Mouse (Mus musculus) forebrain, embryonic 16.5 days (tissue): Measurements from ENCODE around the gene Col6a4. TPM values are rescaled to one million over a fixed set of nuclear protein-coding genes. Genes with fewer than 3 reads are reported as not detected.

Source experiments
- ATAC-seq: fragments of 200-750 bp; cut with Nextera tagmentation; 2 replicates; pipeline ENCODE4 v1.8.0; 2017; ENCODE audit warnings: mild to moderate bottlenecking, moderate library complexity
- H3K27ac ChIP-seq: fragments of 300-500 bp; sonication (generic); 2 replicates; pipeline ENCODE4 v1.5.1; 2014; ENCODE audit warnings: low read length, control low read depth
- H3K27me3 ChIP-seq: fragments of 300-500 bp; sonication (generic); replicated peaks from 2 replicates; pipeline ENCODE4 v1.6.1; 2014; ENCODE audit warnings: low read length; ENCODE audit not compliant: control insufficient read depth, insufficient read depth
- H3K36me3 ChIP-seq: fragments of 300-500 bp; sonication (generic); 2 replicates; pipeline ENCODE4 v1.6.1; 2014; ENCODE audit not compliant: control insufficient read depth, insufficient read depth
- H3K4me1 ChIP-seq: fragments of 300-500 bp; sonication (generic); replicated peaks from 2 replicates; pipeline ENCODE4 v1.6.1; 2014; ENCODE audit warnings: low read length; ENCODE audit not compliant: control insufficient read depth, insufficient read depth
- H3K4me2 ChIP-seq: fragments of 300-500 bp; sonication (generic); 2 replicates; pipeline ENCODE4 v1.6.1; 2014; ENCODE audit warnings: mild to moderate bottlenecking, low read length, control low read depth
- H3K4me3 ChIP-seq: fragments of 300-500 bp; sonication (generic); replicated peaks from 2 replicates; pipeline ENCODE4 v1.5.1; 2014; ENCODE audit warnings: mild to moderate bottlenecking, low read length, control low read depth
- H3K9ac ChIP-seq: fragments of 300-500 bp; sonication (generic); replicated peaks from 2 replicates; pipeline ENCODE4 v1.6.1; 2014; ENCODE audit warnings: low read depth, low read length, control low read depth
- H3K9me3 ChIP-seq: fragments of 300-500 bp; sonication (generic); 2 replicates; pipeline ENCODE4 v1.6.1; 2016; ENCODE audit warnings: low read length; ENCODE audit not compliant: control insufficient read depth
- WGBS: fragments of 180-500 bp; shearing (Covaris S2); extraction: QIAGEN DNeasy Blood & Tissue Kit; methylation state at CpG from one replicate; pipeline ENCODE4 v1.1.7; 2014; 5-methylcytosine and 5-hydroxymethylcytosine counted together
- polyA plus RNA-seq: library from polyadenylated mRNA; unstranded; fragments of >200 nt; fragmentation: Nextera tagmentation; extraction: Ambion mirVana; gene quantifications from 2 replicates; pipeline ENCODE4 v1.2.1, GENCODE M21; 2015

Col6a4 gene
- polyA plus RNA-seq, 1 experiment from 2014 or later = 1.1 TPM

DNA sequence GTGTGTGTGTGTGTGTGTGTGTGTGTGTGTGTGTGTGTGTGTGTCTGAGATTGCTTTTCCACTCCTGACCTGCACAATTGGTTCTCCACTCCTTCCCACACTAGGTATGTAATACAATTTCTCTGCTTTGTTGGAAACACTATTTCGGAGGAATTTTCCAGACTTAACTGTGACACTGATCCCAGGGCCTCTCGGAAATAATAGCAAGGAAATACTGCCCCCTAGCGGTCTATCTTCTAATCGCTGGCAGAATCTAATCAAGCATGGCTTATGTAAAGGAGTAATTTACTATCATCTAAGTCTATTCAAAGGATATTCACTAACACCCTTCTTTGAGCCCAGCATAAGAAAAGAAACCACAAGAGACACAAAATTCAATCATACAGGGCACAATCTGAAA, 57.7 kb downstream of the Col6a4 start:
- WGBS = 5% methylated on average over 4 of the region's 4 CpGs
- Histone ChIP-seq H3K27ac (no peak overlapping the region), H3K9ac (no peak overlapping the region), H3K9me3 (no peaks in the 10 kb centered on the region), H3K4me3 (no peak overlapping the region), H3K4me2 (no peak overlapping the region), H3K27me3 (no peaks in the 10 kb centered on the region), H3K36me3 (no peaks in the 10 kb centered on the region), H3K4me1 (no peaks in the 10 kb centered on the region)
- ATAC-seq = peak; percentile 50; the same call in 1 of the 2 replicates

DNA sequence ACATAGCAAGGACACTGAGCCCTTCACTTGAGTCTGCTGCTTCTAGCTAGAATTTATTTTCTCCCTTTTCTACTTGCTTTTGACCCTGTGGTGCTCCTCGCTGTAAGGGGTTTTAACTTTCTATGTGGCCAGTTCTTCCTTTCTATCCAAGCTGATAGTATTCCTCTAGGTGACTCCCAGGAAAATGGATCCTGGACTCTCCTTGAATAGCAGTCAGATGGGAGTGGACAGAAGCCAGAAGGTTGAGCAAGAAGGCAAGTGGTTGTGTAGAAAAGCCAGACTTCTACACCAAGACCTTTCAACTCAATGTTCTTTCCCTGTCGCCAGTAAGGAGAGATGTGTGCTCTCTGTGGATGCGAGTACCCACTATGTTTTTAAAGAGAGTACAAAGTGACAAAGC, 80.9 kb downstream of the Col6a4 start:
- WGBS = 90% methylated on average over 3 of the region's 3 CpGs
- Histone ChIP-seq H3K9me3 (no peaks in the 10 kb centered on the region), H3K27ac (no peak overlapping the region), H3K36me3 (no peaks in the 10 kb centered on the region), H3K4me2 (no peak overlapping the region), H3K9ac (no peak overlapping the region), H3K4me3 (no peak overlapping the region), H3K27me3 (no peaks in the 10 kb centered on the region), H3K4me1 (no peaks in the 10 kb centered on the region)
- ATAC-seq = no peak

DNA sequence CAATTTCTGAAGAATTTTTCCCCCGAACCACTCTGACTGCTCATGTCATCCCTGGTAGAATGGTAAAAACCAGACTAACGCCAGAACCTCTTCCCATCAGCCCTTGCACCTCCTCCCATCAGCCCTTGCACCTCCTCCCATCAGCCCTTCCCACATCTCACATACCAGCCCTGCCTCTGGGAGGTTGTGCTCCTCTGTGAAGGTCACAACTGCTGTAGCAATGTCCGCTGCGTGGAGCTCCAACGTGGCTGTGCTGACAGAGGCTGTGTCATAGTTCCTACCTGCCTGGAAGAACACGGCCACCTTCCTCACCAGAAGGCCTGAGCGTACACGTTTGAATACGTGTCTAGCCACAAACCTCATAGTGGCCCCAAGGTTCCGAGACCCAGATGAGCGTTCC, 83.4 kb downstream of the Col6a4 start:
- no peak overlapping the region for H3K27ac ChIP-seq
- ATAC-seq = no peak
- no peaks in the 10 kb centered on the region for H3K36me3 ChIP-seq
- 92% methylated on average over 11 of the region's 11 CpGs for WGBS
- H3K9me3 ChIP-seq = no peaks in the 10 kb centered on the region
- H3K4me2 ChIP-seq = no peak overlapping the region
- no peaks in the 10 kb centered on the region for H3K27me3 ChIP-seq
- no peaks in the 10 kb centered on the region for H3K4me1 ChIP-seq
- no peak overlapping the region for H3K9ac ChIP-seq
- H3K4me3 ChIP-seq = no peak overlapping the region

DNA sequence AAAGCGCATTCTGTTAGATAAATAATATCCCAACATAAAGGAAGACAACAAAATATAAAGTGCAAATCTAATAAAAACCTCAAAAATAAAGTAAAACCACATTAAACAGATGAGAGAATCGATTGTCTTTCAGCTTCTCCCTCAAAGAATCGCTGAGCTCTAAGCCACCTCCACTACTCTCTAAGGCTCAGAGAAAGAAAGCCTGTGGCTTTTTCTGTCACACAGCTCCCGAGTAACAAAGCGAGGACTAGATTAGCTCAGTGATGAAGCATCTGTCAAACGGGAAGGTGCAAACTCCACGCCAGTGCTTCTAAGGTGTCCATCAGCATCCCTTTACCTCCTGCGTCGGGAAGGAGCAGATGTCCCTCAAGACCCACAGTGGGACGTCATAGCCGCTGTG, 98.6 kb downstream of the Col6a4 start:
- Histone ChIP-seq H3K9ac (no peak overlapping the region), H3K4me2 (no peak overlapping the region)
- ATAC-seq = no peak

DNA sequence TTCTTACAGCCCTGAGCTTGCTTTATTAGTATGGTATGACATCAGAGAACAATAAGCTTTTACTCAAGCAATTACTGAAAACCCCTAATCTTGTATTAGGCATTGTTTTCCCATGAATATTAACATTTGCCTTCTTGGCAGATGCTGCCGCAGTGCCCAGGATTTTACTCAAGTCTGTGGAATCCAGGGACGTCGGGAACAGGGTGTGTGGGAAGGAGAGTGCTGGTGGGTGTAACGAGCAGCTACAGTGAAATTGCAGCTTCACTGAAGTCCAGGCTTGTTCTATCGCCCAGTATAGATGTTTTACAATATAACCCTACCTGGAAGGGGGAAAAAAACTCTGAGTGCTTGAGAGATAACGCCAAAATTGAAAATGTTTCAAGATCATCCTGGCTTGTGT, 104.2 kb downstream of the Col6a4 start:
- H3K4me2 ChIP-seq = no peak overlapping the region
- no peaks in the 10 kb centered on the region for H3K27me3 ChIP-seq
- ATAC-seq = peak; percentile 31; the same call in 1 of the 2 replicates
- no peaks in the 10 kb centered on the region for H3K4me1 ChIP-seq
- H3K27ac ChIP-seq = no peak overlapping the region
- no peaks in the 10 kb centered on the region for H3K36me3 ChIP-seq
- H3K9ac ChIP-seq = no peak overlapping the region
- no peaks in the 10 kb centered on the region for H3K9me3 ChIP-seq
- 60% methylated on average over 6 of the region's 6 CpGs for WGBS
- H3K4me3 ChIP-seq = no peak overlapping the region

More for the DNA sequence above, 98.6 kb downstream of the Col6a4 start:
- Histone ChIP-seq H3K4me3 (no peak overlapping the region), H3K36me3 (no peaks in the 10 kb centered on the region), H3K27ac (no peak overlapping the region), H3K27me3 (no peaks in the 10 kb centered on the region), H3K9me3 (no peaks in the 10 kb centered on the region), H3K4me1 (no peaks in the 10 kb centered on the region)
- 66% methylated on average over 11 of the region's 11 CpGs for WGBS

DNA sequence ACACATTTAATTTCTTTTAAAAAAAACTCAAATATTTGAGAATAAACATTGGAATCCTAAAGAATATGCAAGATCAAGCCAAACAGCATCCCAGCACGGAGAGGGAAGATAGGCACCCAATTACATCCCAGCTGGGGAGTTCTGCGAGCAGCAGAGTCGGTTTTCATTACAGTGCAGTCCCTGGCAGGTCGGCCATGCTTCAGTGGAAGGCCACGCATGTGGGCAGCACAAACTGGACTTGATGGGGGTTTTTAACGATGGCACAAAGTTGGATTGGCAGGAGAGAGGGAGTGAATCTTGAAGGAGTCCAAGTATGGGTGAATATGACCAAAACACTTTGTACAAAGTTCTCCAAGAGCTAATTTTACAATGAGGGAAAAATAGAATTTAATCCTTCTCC, 106.5 kb downstream of the Col6a4 start:
- 75% methylated on average over 6 of the region's 6 CpGs for WGBS
- H3K27ac ChIP-seq = no peak overlapping the region
- H3K4me3 ChIP-seq = no peak overlapping the region
- H3K4me1 ChIP-seq = peaks cover 5% of the 10 kb centered on the region
- no peaks in the 10 kb centered on the region for H3K9me3 ChIP-seq
- no peaks in the 10 kb centered on the region for H3K27me3 ChIP-seq
- ATAC-seq = no peak
- no peaks in the 10 kb centered on the region for H3K36me3 ChIP-seq
- H3K9ac ChIP-seq = no peak overlapping the region
- no peak overlapping the region for H3K4me2 ChIP-seq

DNA sequence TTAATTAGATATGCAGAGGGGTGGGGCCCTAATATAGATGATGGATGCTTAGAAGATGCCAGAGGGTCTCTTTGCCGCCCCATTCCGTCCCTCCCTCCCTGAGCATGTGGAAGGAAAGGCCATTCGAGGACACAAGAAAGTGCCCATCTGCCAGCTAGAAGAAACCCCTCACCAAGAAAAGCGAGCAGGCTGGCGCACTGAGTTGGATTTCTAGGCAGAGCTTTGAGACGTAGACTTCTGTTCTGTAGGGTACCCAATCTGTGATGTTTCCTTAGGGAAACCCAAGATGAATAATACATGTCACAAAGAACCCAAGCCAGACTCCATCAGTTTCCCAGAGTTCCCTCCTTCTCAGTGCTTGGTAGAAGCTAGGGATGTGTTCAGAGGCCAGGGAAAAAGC, 107.1 kb downstream of the Col6a4 start:
- H3K4me2 ChIP-seq = no peak overlapping the region
- H3K27ac ChIP-seq = no peak overlapping the region
- no peak overlapping the region for H3K4me3 ChIP-seq
- ATAC-seq = 0 out of 2 replicates have a peak, but pooled peaks have one; percentile 21
- no peaks in the 10 kb centered on the region for H3K9me3 ChIP-seq
- H3K4me1 ChIP-seq = peaks cover 8% of the 10 kb centered on the region
- 77% methylated on average over 6 of the region's 6 CpGs for WGBS
- H3K36me3 ChIP-seq = no peaks in the 10 kb centered on the region
- H3K9ac ChIP-seq = no peak overlapping the region
- no peaks in the 10 kb centered on the region for H3K27me3 ChIP-seq

DNA sequence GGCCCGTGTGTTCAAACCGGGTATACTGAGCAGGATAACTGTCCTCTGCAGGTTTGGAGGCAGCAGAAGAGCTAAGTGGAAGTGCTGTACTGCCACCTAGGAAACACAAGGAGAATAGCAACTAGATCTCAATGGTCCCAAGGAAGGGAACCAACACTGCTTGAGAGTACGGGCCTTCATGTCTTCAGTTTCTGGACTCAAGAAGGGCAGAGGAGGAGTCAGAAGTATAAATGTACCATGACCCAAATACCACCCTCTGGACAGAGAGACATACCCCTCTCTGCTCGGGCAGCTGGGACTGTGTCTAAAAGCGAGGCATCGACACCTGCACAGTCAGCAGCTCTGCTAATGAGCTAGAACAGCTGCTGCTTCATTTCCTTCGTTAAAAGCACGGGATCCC, 108.5 kb downstream of the Col6a4 start:
- Histone ChIP-seq H3K9me3 (no peaks in the 10 kb centered on the region), H3K4me1 (peaks cover 8% of the 10 kb centered on the region), H3K9ac (no peak overlapping the region), H3K27ac (no peak overlapping the region), H3K4me3 (no peak overlapping the region), H3K36me3 (no peaks in the 10 kb centered on the region), H3K27me3 (no peaks in the 10 kb centered on the region), H3K4me2 (no peak overlapping the region)
- peak; percentile 24; the same call in 1 of the 2 replicates for ATAC-seq
- 42% methylated on average over 8 of the region's 8 CpGs for WGBS

DNA sequence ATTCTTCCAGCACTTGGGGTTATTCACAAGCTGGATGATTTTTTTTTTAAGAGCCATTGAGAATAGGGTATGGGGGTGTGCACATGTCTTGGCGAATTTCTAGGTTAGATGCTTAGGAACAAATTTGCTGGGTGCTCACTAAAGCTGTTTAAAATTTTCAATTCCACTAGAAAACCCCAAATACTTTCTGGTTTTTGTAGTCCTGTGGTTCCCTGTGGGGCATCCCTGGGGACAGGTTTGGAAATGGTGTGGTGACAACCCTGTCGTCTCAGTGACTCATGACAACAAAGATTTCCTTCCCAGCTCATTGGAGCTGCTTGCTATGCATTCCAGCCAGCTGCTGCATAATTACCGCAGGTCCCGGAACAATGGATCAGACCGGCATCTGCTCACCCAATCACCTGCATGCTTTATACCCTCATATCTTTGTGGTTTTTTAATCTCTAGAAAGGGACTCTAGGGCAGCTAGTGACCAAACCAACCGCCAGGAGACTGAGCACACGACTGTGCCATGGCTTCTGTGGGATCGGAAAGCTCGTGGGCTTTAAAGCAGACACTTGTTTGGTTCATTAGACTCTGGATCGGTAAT, 111.6 kb downstream of the Col6a4 start:
- Histone ChIP-seq H3K4me2 (peak overlapping the region; percentile 33), H3K27ac (peak overlapping the region; percentile 53; the same call in 1 of the 2 replicates), H3K27me3 (no peaks in the 10 kb centered on the region), H3K36me3 (no peaks in the 10 kb centered on the region), H3K4me3 (no peak overlapping the region), H3K9ac (peak overlapping the region; percentile 9; the same call in 1 of the 2 replicates), H3K4me1 (peaks cover 8% of the 10 kb centered on the region), H3K9me3 (no peaks in the 10 kb centered on the region)
- peak; percentile 45; the same call in 1 of the 2 replicates for ATAC-seq
- WGBS = 5% methylated on average over 10 of the region's 10 CpGs

DNA sequence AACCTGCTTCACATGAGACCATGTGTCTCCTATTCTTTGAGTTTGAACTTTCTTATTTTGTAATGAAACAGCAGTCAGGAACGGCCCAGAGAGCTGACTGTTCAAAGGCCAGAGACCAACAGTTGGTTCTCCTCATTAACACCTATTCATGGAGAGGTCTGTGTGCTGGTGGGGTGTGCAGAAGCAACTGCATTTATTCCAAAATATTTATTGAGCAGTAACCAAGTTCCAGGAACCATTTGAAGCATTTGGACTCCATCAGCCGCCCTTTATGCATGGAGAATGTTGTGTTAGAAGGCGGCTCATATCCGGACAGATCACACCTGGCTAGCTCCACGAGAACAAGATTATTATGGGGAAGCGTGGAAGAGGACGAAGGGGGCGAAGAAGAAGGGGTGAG, 118.1 kb downstream of the Col6a4 start:
- no peak overlapping the region for H3K4me2 ChIP-seq
- no peak overlapping the region for H3K4me3 ChIP-seq
- no peaks in the 10 kb centered on the region for H3K4me1 ChIP-seq
- H3K27me3 ChIP-seq = no peaks in the 10 kb centered on the region
- H3K9me3 ChIP-seq = no peaks in the 10 kb centered on the region; the same call in 1 of the 2 replicates
- 94% methylated on average over 8 of the region's 8 CpGs for WGBS
- no peak for ATAC-seq
- H3K27ac ChIP-seq = no peak overlapping the region
- H3K9ac ChIP-seq = no peak overlapping the region
- H3K36me3 ChIP-seq = no peaks in the 10 kb centered on the region
